Mouse (Mus musculus) cerebral cortex, adult 2 months (tissue): Measurements from ENCODE around the gene Galnt17.

ENCODE experiments used
- WGBS: fragments of 180-500 bp; shearing (Covaris S2); methylation state at CpG from one replicate; pipeline ENCODE4 v1.1.7; 2018; 5-methylcytosine and 5-hydroxymethylcytosine counted together

Galnt17 gene

GRCm38 (mm10) chr5:131119896-131120295 lies 188.4 kb downstream of the Galnt17 start:
- 65% methylated on average over 4 of the region's 4 CpGs for WGBS

GRCm38 (mm10) chr5:131117391-131118040 lies 190.8 kb downstream of the Galnt17 start:
- 84% methylated on average over 5 of the region's 5 CpGs for WGBS

GRCm38 (mm10) chr5:131113850-131114470 lies 194.3 kb downstream of the Galnt17 start:
- WGBS = 44% methylated on average over 5 of the region's 5 CpGs

- 90% methylated on average over 1 of the region's 1 CpGs for WGBS
Observed at GRCm38 (mm10) chr5:131107188-131107587, 201.1 kb downstream of the Galnt17 start.

- WGBS = 80% methylated on average over 4 of the region's 4 CpGs
Observed at GRCm38 (mm10) chr5:131096824-131097223, 211.5 kb downstream of the Galnt17 start.

- 88% methylated on average over 1 of the region's 1 CpGs for WGBS
Observed at GRCm38 (mm10) chr5:131095635-131096034, 212.7 kb downstream of the Galnt17 start.

- 82% methylated on average over 1 of the region's 1 CpGs for WGBS
Observed at GRCm38 (mm10) chr5:131094771-131095170, 213.5 kb downstream of the Galnt17 start.

GRCm38 (mm10) chr5:131094138-131094537 lies 214.2 kb downstream of the Galnt17 start:
- whole genome bisulfite sequencing = 62% methylated on average over 6 of the region's 6 CpGs

GRCm38 (mm10) chr5:131089876-131090275 lies 218.4 kb downstream of the Galnt17 start:
- WGBS = 34% methylated on average over 8 of the region's 8 CpGs

- 51% methylated on average over 11 of the region's 11 CpGs for WGBS
Observed at GRCm38 (mm10) chr5:131088866-131089265, 219.4 kb downstream of the Galnt17 start.

GRCm38 (mm10) chr5:131083072-131083657 lies 225.1 kb downstream of the Galnt17 start:
- 18% methylated on average over 14 of the region's 14 CpGs for WGBS

- 52% methylated on average over 1 of the region's 1 CpGs for WGBS
Observed at GRCm38 (mm10) chr5:131077682-131078081, 230.6 kb downstream of the Galnt17 start.

GRCm38 (mm10) chr5:131075795-131076194 lies 232.5 kb downstream of the Galnt17 start:
- 94% methylated on average over 7 of the region's 7 CpGs for WGBS

- 77% methylated on average over 4 of the region's 4 CpGs for WGBS
Observed at GRCm38 (mm10) chr5:131074295-131074694, 234.0 kb downstream of the Galnt17 start.

- 47% methylated on average over 6 of the region's 6 CpGs for WGBS
Observed at GRCm38 (mm10) chr5:131065174-131065573, 243.1 kb downstream of the Galnt17 start.

- 54% methylated on average over 4 of the region's 4 CpGs for WGBS
Observed at GRCm38 (mm10) chr5:131048505-131048904, 259.8 kb downstream of the Galnt17 start.

- 87% methylated on average over 2 of the region's 2 CpGs for WGBS
Observed at GRCm38 (mm10) chr5:131040441-131040840, 267.9 kb downstream of the Galnt17 start.

GRCm38 (mm10) chr5:131039611-131040313 lies 268.5 kb downstream of the Galnt17 start:
- WGBS = 87% methylated on average over 5 of the region's 5 CpGs

GRCm38 (mm10) chr5:131024506-131024905 lies 283.8 kb downstream of the Galnt17 start:
- 47% methylated on average over 3 of the region's 3 CpGs for WGBS

- 74% methylated on average over 18 of the region's 18 CpGs for WGBS
Observed at GRCm38 (mm10) chr5:131022396-131022993, 285.8 kb downstream of the Galnt17 start.

GRCm38 (mm10) chr5:131020936-131021335 lies 287.4 kb downstream of the Galnt17 start:
- WGBS = 50% methylated on average over 5 of the region's 5 CpGs
